Mouse (Mus musculus): ENCODE measurements around the gene Foxr1. TPM values are rescaled to one million over a fixed set of nuclear protein-coding genes. Genes with fewer than 3 reads are reported as not detected.
A peak's percentile ranks its signal among the peaks of the same experiment; 100 is the strongest.

Foxr1 gene
- polyA plus RNA-seq, 1 experiment from 2014 or later = not detected

DNA sequence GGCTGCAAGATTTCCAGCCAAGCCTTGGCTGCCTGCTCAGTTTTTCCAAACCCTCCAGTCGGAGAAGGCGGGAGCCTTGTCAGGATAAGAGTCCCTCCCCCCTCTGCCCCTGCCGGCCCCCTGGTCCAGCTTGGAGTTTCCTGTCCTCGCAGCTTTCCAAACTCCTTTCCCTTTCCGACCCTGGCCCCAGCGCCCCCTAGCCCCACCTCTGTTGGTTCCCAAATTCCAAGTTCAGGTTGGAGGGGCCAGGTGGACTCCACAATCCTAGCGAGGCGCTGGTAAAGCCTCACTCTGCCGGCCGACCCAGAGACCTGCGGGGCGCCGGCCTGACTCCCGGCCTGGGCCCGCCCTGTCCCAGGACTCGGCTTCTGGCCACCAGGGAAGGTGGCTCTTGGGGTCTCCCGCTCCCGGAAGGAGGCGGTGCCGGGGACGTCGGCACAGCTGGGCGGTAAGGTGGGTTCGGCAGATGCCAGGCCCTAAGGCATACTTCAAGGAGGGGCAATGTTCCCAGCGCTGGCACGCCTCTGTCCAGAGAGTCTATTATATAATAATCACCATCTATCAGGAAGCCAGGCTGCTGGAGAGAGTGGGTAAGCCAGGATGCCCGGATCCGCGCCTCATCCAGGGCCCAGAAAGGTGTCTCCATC is 38.1 kb upstream of the Foxr1 start:
- Histone ChIP-seq H3K27me3 (ENCODE audit: control insufficient read depth, insufficient read depth, low read length) (no peaks in the 10 kb centered on the region), H3K27ac (ENCODE audit: low read depth, low read length) (peak overlapping the region; percentile 95), H3K36me3 (ENCODE audit: control insufficient read depth, insufficient read depth, low read length) (no peaks in the 10 kb centered on the region), H3K4me1 (ENCODE audit: control insufficient read depth, insufficient read depth, low read length) (peaks cover 11% of the 10 kb centered on the region), H3K9ac (replicated peaks; ENCODE audit: low read depth, low read length) (peak overlapping the region; percentile 89), H3K9me3 (ENCODE audit: control insufficient read depth, low read length) (no peaks in the 10 kb centered on the region), H3K4me2 (ENCODE audit: low read depth, low read length) (peak overlapping the region; percentile 98), H3K4me3 (ENCODE audit: low read depth, low read length) (peak overlapping the region; percentile 81)
- peak; percentile 49 for ATAC-seq (ENCODE audit: low read depth)
- WGBS = 0% methylated on average over 29 of the region's 29 CpGs

GRCm38 (mm10) chr9:44478229-44478921 is 37.4 kb upstream of the Foxr1 start:
- no peaks in the 10 kb centered on the region for H3K9me3 ChIP-seq (ENCODE audit: control insufficient read depth, low read length)
- H3K4me3 ChIP-seq (ENCODE audit: low read depth, low read length) = peak overlapping the region; percentile 81
- peak overlapping the region; percentile 89 for H3K9ac ChIP-seq (replicated peaks; ENCODE audit: low read depth, low read length)
- peak; percentile 60 for ATAC-seq (ENCODE audit: low read depth)
- peaks cover 10% of the 10 kb centered on the region for H3K4me1 ChIP-seq (ENCODE audit: control insufficient read depth, insufficient read depth, low read length)
- WGBS = 0% methylated on average over 24 of the region's 27 CpGs
- H3K27ac ChIP-seq (ENCODE audit: low read depth, low read length) = peak overlapping the region; percentile 95
- H3K27me3 ChIP-seq (ENCODE audit: control insufficient read depth, insufficient read depth, low read length) = no peaks in the 10 kb centered on the region
- H3K36me3 ChIP-seq (ENCODE audit: control insufficient read depth, insufficient read depth, low read length) = no peaks in the 10 kb centered on the region
- H3K4me2 ChIP-seq (ENCODE audit: low read depth, low read length) = peak overlapping the region; percentile 98

GRCm38 (mm10) chr9:44477339-44478228 is 36.6 kb upstream of the Foxr1 start:
- Histone ChIP-seq H3K4me2 (ENCODE audit: low read depth, low read length) (peak overlapping the region; percentile 98), H3K4me3 (ENCODE audit: low read depth, low read length) (peak overlapping the region; percentile 81), H3K9ac (replicated peaks; ENCODE audit: low read depth, low read length) (peak overlapping the region; percentile 89), H3K4me1 (ENCODE audit: control insufficient read depth, insufficient read depth, low read length) (peaks cover 10% of the 10 kb centered on the region), H3K27me3 (ENCODE audit: control insufficient read depth, insufficient read depth, low read length) (no peaks in the 10 kb centered on the region), H3K9me3 (ENCODE audit: control insufficient read depth, low read length) (no peaks in the 10 kb centered on the region), H3K36me3 (ENCODE audit: control insufficient read depth, insufficient read depth, low read length) (no peaks in the 10 kb centered on the region), H3K27ac (ENCODE audit: low read depth, low read length) (peak overlapping the region; percentile 95)
- WGBS = 6% methylated on average over 24 of the region's 24 CpGs
- ATAC-seq (ENCODE audit: low read depth) = no peak

DNA sequence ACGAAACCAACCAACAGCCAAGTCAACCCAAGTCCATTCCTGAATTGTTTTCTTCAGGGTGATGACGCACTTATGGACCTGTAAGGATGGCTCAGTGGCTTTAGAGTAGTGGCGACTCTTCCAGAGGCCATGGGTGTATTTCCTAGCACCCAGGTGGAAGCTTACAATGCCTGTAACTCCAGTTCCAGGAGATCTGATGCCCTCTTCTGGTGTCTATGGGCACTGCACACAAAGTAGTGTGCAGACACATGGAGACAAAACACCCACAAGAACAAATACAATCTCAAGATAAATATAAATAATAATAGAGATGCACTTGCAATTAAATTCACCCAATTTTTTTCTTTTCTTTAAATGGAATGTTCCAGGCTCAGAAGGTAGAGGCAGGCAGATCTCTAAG is 35.0 kb upstream of the Foxr1 start:
- 88% methylated on average over 3 of the region's 3 CpGs for WGBS
- Histone ChIP-seq H3K27me3 (ENCODE audit: control insufficient read depth, insufficient read depth, low read length) (no peaks in the 10 kb centered on the region), H3K9me3 (ENCODE audit: control insufficient read depth, low read length) (no peaks in the 10 kb centered on the region), H3K36me3 (ENCODE audit: control insufficient read depth, insufficient read depth, low read length) (no peaks in the 10 kb centered on the region), H3K9ac (replicated peaks; ENCODE audit: low read depth, low read length) (no peak overlapping the region), H3K4me1 (ENCODE audit: control insufficient read depth, insufficient read depth, low read length) (peaks cover 10% of the 10 kb centered on the region), H3K4me2 (ENCODE audit: low read depth, low read length) (no peak overlapping the region), H3K4me3 (ENCODE audit: low read depth, low read length) (no peak overlapping the region), H3K27ac (ENCODE audit: low read depth, low read length) (no peak overlapping the region)
- ATAC-seq (ENCODE audit: low read depth) = no peak

DNA sequence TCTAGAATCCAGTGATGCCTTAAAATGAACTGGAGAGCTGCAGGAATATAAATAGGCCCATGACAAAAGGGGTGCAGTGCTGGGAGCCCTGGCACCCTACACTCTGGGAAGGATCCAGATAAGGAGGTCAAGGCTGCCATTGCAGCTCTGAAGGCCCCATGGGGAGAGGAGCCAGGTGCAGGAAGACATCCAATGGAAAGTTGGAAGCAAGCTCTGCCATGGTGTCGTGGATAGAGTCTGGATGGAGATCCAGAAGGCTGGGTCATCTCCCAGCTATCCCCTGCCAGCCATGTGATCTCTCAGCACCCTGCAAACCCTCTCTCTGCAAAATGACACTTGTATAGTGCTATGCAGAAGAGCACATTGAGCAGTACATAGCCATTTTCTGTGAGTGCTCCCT is 33.4 kb upstream of the Foxr1 start:
- no peak for ATAC-seq (ENCODE audit: low read depth)
- no peak overlapping the region for H3K27ac ChIP-seq (ENCODE audit: low read depth, low read length)
- no peaks in the 10 kb centered on the region for H3K9me3 ChIP-seq (ENCODE audit: control insufficient read depth, low read length)
- no peak overlapping the region for H3K4me3 ChIP-seq (ENCODE audit: low read depth, low read length)
- no peak overlapping the region for H3K4me2 ChIP-seq (ENCODE audit: low read depth, low read length)
- WGBS = 45% methylated on average over 1 of the region's 1 CpGs
- no peaks in the 10 kb centered on the region for H3K27me3 ChIP-seq (ENCODE audit: control insufficient read depth, insufficient read depth, low read length)
- no peaks in the 10 kb centered on the region for H3K36me3 ChIP-seq (ENCODE audit: control insufficient read depth, insufficient read depth, low read length)
- peaks cover 4% of the 10 kb centered on the region; the same call in 1 of the 2 replicates for H3K4me1 ChIP-seq (ENCODE audit: control insufficient read depth, insufficient read depth, low read length)
- H3K9ac ChIP-seq (replicated peaks; ENCODE audit: low read depth, low read length) = no peak overlapping the region

DNA sequence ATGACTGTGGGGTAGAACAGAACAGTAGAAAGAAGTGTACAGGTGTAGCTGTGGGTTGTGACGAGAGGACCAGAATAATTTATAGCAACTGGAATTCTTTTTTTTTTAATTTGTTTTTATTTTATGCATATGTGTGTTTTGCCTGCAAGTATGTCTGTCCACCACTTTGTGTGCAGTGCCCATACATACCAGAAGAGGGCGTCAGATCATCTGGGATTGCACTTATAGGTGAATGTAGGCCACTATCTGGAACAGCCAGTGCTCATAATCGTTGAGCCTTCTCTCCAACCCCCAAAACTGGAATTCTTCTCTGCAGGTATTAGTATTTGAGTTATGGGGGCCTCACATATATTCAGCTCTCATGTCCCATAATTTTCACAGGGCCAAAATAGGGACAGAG is 32.2 kb upstream of the Foxr1 start:
- H3K9me3 ChIP-seq (ENCODE audit: control insufficient read depth, low read length) = no peaks in the 10 kb centered on the region
- no peak overlapping the region for H3K9ac ChIP-seq (replicated peaks; ENCODE audit: low read depth, low read length)
- H3K4me2 ChIP-seq (ENCODE audit: low read depth, low read length) = no peak overlapping the region
- H3K4me3 ChIP-seq (ENCODE audit: low read depth, low read length) = no peak overlapping the region
- H3K36me3 ChIP-seq (ENCODE audit: control insufficient read depth, insufficient read depth, low read length) = no peaks in the 10 kb centered on the region
- H3K27me3 ChIP-seq (ENCODE audit: control insufficient read depth, insufficient read depth, low read length) = no peaks in the 10 kb centered on the region
- H3K4me1 ChIP-seq (ENCODE audit: control insufficient read depth, insufficient read depth, low read length) = peaks cover 4% of the 10 kb centered on the region; the same call in 1 of the 2 replicates
- H3K27ac ChIP-seq (ENCODE audit: low read depth, low read length) = no peak overlapping the region
- ATAC-seq (ENCODE audit: low read depth) = no peak
- WGBS = 63% methylated on average over 3 of the region's 3 CpGs

DNA sequence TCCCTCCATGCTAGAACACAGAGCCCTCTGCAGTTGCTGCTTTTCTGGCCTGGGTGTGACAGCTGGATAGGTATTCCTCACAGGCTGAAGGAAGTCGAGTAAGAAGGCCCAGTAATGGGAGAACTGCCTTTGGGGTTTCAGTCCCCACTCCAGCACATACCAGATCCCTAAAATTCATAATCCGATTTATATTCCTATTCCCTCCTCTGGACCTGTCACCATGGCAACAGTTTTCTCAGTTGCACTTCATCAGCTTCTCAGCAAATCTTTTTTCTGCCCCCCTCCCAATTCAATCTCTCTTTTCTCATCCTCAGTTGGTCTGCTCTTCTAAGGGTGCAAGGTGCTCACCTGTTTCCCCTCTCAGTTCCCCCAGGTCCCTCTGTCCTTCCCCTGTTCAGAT is 27.9 kb upstream of the Foxr1 start:
- H3K27ac ChIP-seq (ENCODE audit: low read depth, low read length) = no peak overlapping the region
- ATAC-seq (ENCODE audit: low read depth) = no peak
- no peaks in the 10 kb centered on the region for H3K4me1 ChIP-seq (ENCODE audit: control insufficient read depth, insufficient read depth, low read length)
- H3K27me3 ChIP-seq (ENCODE audit: control insufficient read depth, insufficient read depth, low read length) = no peaks in the 10 kb centered on the region
- no peak overlapping the region for H3K4me3 ChIP-seq (ENCODE audit: low read depth, low read length)
- H3K9ac ChIP-seq (replicated peaks; ENCODE audit: low read depth, low read length) = no peak overlapping the region
- 55% methylated on average over 2 of the region's 2 CpGs for WGBS
- H3K4me2 ChIP-seq (ENCODE audit: low read depth, low read length) = no peak overlapping the region
- H3K9me3 ChIP-seq (ENCODE audit: control insufficient read depth, low read length) = no peaks in the 10 kb centered on the region
- no peaks in the 10 kb centered on the region for H3K36me3 ChIP-seq (ENCODE audit: control insufficient read depth, insufficient read depth, low read length)

DNA sequence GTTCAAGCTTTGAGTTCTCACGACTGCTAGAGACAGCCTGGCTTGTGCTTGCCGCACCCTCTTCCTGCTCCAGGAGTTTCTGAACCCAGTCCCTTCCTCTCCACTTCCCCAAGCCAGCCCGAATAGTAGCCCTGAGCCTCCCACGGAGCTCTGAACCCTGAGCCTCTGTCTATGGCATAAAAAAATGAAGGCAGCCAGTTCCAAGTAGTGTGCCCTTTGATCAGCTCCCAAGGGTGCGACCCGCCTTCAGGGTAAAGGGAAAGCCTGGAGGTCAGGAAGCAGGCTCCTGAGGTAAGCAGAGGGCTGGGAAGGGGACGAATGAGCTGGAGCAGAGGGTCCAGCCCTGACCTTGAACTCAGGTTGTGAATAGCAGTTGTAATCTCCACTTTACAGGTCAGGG is 27.3 kb upstream of the Foxr1 start:
- ATAC-seq (ENCODE audit: low read depth) = no peak
- 60% methylated on average over 7 of the region's 7 CpGs for WGBS
- Histone ChIP-seq H3K27me3 (ENCODE audit: control insufficient read depth, insufficient read depth, low read length) (no peaks in the 10 kb centered on the region), H3K9me3 (ENCODE audit: control insufficient read depth, low read length) (no peaks in the 10 kb centered on the region), H3K36me3 (ENCODE audit: control insufficient read depth, insufficient read depth, low read length) (no peaks in the 10 kb centered on the region), H3K4me1 (ENCODE audit: control insufficient read depth, insufficient read depth, low read length) (no peaks in the 10 kb centered on the region), H3K9ac (replicated peaks; ENCODE audit: low read depth, low read length) (no peak overlapping the region), H3K27ac (ENCODE audit: low read depth, low read length) (no peak overlapping the region), H3K4me2 (ENCODE audit: low read depth, low read length) (no peak overlapping the region), H3K4me3 (ENCODE audit: low read depth, low read length) (no peak overlapping the region)

- no peak for ATAC-seq (ENCODE audit: low read depth)
- H3K4me1 ChIP-seq (ENCODE audit: control insufficient read depth, insufficient read depth, low read length) = peaks cover 9% of the 10 kb centered on the region
- H3K4me3 ChIP-seq (ENCODE audit: low read depth, low read length) = no peak overlapping the region
- H3K36me3 ChIP-seq (ENCODE audit: control insufficient read depth, insufficient read depth, low read length) = no peaks in the 10 kb centered on the region
- H3K27me3 ChIP-seq (ENCODE audit: control insufficient read depth, insufficient read depth, low read length) = no peaks in the 10 kb centered on the region
- H3K27ac ChIP-seq (ENCODE audit: low read depth, low read length) = no peak overlapping the region
- H3K9ac ChIP-seq (replicated peaks; ENCODE audit: low read depth, low read length) = no peak overlapping the region
- no peak overlapping the region for H3K4me2 ChIP-seq (ENCODE audit: low read depth, low read length)
- no peaks in the 10 kb centered on the region for H3K9me3 ChIP-seq (ENCODE audit: control insufficient read depth, low read length)
- 87% methylated on average over 5 of the region's 5 CpGs for WGBS
Observed at GRCm38 (mm10) chr9:44461950-44462349, 21.0 kb upstream of the Foxr1 start.

Data from neural tube, embryonic 14.5 days (tissue).